Mouse (Mus musculus): ENCODE results near the gene Efcab14.

Efcab14 gene

DNA sequence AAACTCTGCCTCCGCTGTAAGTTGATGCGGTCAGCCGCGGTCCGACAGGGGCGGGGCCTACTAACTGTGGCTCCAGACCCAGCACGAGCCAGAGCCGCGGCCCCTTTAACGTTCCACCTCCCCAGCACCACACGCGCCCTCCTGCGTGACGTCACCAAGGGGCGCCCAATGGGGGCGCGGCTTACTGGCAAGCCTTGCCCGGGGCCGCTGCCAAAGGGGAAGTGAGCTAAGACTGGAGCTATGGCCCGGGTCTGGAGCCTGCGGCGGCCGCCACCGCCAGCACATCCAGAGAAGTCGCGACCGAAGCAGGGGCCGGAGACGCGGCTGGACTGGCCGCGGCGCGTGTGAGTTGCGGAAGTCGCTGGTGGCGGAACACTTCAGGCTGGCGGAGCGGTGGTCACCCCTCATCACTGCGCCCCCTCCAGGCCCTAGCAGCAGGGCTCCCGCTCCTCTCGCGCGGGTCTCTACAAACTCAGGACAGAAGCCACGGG is at the start of gene Efcab14:
Gene Efcab14, plus strand, starts transcription at position 194 of the 491 bp plus-strand sequence.
- peak; percentile 99 for DNase-seq (ENCODE audit: low read depth, low spot score)

DNA sequence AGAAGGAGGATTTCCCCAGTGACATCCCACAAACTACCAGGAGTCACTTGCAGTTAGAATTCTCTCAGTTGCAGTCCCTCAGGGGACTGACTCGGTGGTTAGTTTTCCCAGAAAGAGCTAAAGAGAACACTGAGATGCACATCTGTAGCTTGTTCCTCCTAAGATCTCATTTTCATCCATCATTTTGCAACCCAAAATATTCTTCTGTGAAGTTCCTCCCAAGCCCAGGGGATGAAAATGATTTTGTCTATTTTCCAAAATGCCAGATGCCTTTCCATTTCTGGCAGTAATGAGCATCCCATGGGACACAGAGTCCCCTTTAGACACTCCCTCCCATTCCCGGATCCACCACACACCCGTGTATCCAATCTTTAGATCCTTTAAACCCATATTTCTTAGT is 36.1 kb upstream of the Efcab14 start:
- no peak for DNase-seq (ENCODE audit: low read depth, low spot score)

DNA sequence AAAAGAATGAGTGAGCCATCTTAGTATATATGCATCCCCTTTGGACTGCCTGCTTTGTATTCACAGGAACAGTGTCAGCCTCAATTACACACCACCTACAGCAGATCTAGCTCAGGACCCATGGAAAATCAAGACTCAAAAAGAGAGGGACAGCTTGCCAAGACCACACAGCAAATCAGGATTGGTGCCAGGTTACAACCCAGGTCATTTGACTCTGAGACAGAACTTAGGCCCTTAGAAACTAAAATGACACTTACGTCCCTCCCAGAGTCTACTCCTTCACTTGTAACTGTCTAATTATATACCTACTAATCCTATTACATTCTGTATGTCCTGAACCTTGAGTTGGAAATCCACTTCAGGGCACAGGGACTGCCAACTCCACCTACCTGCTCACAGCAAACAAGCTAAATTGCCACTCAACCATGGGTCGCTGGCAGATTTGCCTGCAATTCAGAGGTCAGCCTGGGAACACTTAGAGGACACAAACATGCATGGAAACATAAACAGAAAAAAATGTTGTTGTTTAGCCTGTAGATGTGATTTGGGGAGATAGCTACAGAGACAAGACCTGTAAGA is 33.5 kb upstream of the Efcab14 start:
- DNase-seq (ENCODE audit: low read depth, low spot score), result no peak

DNA sequence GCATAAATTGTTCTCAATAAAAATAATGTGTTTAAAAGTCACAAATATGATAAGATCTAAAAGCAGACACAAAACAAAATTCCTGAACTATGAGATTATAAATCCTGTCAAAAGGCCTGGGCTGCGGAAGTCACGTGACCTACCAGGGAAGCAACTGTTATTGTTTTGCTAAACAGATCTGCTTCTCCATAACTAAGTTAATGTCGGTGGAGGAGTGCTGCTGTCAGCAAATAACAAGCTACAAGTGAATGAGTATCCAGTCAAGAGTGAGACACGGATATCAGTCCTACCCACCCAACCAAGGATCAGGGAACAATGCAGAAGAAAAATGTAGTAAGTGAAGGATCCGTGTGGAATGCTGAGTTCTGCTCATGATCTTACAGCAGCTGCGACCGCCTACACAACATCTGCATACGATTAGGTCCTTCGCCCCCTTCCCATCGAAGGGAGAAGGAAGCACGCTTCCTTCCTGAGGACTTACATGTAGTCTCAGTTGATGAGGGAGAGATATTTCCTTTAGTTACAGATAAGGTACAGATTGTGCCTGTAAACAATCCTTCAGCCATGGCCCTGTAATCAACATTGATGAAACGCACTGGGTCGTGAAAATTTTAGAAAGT is 28.5 kb upstream of the Efcab14 start:
- no peak for DNase-seq (ENCODE audit: low read depth, low spot score)

DNA sequence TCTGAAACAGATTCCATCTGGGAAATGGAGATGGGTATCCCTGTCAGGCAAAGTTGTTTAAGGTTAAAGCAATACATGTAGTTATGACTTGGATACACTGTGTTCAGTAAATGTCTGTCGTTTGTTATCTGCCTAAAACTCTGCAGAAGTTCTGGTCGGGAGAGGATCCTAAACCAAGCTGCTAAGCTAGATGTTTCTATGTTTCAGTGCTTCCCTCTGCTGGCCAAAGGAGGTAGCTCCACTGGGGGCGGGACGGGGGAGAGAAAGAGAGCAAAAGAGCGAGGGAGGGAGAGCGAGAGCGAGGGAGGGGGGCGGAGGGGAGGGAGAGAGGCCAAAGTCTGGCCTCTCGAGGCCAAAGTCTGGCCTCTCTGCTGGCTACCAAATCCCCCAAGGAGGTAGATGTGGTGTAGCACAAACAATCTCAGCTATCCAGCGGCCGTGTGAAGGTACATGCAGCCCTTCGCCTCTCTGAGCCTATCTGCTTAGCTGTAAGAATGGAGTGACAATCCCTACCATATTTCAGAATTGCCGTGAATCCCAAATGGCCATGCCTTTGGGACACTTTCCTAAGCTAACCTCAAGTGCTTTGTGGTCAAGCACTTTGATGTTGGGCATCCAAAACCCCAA is 27.6 kb upstream of the Efcab14 start:
- DNase-seq (ENCODE audit: low read depth, low spot score), result peak; percentile 61

DNA sequence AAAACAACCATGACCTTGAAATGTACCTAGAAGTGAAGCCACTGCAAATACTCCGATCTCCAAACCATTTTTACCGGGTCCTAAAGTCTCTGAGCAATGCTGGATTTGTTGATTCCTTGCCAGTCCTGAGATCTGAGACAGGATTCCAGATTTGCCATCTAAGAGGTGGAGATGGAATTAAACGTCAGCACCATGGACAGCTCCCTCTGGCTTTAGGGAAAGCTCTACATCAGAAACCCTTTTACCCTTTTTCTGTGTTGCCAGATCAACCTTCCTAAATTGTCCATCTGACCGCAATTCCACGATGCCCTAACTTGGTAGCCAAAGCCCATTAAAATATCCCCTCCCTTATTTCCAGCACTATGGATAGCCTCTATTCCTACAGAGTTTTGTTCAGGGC is 8.8 kb upstream of the Efcab14 start:
- peak; percentile 45 for DNase-seq (ENCODE audit: low read depth, low spot score)

DNA sequence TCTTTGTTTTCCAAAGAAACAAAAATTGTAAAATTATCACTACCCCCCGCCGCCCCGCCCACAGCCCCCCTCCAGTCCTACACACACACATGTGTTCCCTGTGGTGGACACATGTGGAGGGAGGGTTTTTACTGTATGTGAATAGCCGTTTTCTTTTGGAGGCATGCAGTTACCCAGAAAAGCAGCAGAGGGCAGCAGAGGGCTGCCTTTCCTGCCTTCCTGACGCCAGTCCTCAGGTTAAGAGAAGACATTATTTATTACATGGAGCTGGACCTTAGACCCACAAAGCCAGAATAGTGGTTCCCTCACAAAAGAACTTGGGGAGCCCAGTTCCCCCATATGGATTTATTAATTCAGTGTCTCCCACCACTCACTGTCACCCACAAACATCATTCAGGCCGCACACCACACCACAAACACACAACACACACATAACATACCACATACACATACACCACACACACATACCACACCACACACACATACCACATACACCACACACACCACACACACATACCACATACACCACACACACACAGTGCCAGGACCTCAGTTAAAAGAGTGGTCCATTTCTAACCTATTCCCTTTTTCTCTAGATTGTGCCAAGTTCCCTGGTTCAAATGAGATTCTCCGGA is 5.8 kb upstream of the Efcab14 start:
- DNase-seq (ENCODE audit: low read depth, low spot score), result peak; percentile 74

DNA sequence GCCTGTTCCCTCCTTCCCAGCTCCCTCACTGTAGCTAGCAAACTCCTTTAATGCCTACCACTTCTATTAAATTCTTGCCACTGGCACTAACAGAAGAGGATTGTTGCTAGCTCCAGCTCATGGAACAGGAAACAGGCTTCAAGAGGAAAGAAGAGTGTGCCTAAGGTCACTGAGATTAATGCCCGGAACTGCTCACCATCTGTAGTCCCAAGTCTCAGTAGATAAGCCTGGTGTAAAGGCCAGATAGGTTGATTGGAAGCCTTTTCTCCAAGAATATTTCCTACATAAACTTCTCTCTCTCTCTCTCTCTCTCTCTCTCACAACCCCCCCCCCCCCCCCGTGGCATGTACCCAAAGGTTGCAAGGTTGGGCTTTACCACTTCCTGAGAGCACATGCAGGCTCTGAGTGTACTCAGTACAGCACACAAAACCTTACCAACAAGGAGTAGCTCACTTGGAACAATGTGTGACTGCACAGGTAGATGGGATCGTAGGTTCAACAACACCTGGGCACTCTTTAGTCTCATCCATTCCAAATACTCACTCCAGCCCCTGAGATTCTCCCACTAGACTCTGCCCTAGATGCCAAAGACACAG is 5.2 kb upstream of the Efcab14 start:
- no peak for DNase-seq (ENCODE audit: low read depth, low spot score)

DNA sequence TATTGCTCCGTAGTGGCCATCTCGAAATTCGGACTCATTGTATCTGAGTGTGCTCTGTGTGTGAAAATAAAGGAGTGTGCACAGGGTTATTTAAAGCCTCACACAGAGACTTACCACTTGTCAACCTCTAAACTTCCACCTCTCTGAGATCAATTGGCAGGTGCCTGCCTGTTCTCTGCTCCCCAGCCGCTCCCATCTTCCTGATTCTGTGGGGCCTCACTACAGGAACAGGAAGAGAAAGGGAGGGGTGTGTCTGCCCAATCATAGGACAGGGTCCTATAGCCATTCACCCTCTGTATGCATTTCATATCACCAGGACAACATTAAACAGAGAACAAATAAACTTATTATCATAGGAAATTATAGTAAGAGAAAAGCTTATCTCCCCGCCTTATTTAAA is 3.8 kb upstream of the Efcab14 start:
- DNase-seq (ENCODE audit: low read depth, low spot score), result no peak

DNA sequence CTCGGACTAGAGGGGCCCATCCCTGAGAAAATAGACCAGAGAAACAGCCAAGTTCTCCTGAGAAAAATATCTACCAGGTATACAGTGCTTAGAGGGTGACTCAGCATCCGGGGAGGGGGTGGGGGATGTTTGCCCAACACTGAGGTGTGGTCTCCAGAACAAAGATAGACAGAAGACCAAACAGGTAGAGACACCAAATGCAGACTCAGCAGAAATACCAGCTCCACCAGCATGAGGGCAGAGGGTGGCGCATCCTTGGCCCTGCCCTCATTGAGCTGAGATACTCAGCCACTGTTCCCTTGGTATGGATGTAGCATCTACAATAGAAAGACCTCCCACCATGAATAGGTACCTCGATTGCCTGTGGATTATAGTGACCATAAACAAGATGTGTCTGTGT is 2.7 kb upstream of the Efcab14 start:
- DNase-seq (ENCODE audit: low read depth, low spot score), result no peak

DNA sequence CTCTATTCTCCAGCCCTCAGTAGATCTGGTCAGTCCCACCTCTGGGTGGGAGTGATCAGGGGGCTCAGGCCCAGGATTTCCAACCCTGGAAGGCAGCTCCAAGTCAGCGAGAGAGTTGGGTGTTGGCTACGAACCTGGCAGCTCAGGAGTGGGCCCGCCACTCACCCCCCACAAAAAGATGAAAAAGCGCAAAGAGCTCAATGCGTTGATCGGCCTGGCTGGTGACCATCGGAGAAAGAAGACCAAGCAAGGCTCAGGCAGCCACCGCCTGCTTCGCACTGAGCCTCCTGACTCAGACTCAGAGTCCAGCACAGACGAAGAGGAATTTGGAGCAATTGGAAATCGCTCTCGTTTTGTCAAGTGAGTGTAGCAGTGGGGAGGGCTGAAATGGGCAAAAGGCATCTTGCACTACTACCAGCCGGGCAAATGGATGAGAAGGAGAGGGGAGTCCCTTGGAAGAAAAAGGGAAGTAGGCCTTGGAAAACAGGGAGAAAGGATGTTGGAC is 989 bp downstream of the Efcab14 start:
- peak; percentile 43 for DNase-seq (ENCODE audit: low read depth, low spot score)

DNA sequence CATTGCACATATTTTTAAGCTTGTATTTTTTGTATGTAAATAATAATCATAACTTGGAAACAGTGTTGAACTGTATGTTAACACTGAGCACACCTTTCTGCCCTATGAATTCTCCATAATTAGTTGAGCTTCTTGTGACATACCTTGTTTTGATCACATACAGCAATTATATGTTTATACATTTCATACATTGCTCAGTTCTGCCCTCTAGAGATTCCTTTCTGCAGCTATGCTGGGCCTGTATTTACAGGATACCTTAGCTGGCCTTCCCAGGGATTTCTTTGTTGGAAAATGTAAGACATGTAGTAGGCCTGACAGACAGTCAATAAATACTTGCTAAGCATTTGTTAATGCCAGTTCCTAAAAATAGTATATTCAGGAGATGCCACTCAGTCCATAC is 5.1 kb downstream of the Efcab14 start:
- DNase-seq (ENCODE audit: low read depth, low spot score), result no peak

DNA sequence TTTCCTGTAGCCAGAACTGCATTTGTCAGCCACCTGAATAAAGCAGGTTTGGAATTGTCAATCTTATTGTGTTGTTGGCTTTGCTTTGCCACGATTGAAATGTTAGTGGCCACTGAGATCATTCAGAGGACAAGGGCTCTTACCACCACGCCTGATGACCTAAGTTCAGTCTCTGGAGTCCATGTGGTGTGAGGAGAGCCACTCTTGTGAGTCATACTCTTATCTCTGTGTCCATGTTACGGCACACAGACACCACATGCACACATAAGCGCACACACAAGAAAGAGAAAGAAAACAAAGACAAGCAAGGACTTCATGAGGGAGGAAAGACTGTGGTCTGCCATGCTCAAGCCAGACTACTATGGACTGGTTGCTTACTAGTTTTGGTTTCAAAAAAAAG is 5.6 kb downstream of the Efcab14 start:
- DNase-seq (ENCODE audit: low read depth, low spot score), result no peak

DNA sequence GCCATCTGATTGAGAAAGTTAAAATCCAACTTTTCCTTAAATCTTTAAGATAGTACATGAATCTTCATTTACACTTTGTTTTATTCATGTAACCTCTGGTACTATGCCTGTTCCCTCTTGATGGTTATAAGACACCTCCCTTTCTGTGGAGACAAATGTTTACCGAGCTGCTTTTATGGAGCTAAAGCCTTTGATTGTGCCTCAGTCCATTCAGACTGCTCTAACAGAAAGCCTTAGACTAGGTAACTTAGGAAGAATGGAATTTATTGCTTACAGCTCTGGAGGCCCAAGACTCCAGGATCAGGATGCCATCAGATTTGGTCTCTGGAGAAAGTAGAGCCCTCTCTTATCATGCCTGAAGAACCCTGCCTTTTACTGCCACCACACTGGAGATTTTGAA is 10.6 kb downstream of the Efcab14 start:
- DNase-seq (ENCODE audit: low read depth, low spot score), result no peak

DNA sequence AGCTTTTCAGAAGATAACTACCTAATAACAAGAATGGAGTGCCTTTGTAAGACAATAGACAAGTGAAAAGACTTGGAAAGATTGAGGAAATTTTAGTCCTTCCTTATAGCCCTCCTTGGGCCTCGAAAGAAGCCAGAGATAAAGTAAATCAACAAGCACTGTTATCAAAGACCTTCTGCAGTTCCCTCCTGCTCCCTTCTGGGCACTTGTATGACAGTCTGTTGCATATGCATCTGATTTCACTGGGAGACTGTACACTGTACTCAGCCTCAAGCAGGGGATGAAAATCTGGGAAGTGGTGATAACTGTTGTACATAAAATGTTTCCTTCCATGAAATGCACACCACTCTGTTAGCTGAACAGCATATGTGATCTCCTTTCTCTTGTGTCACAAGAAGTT is 11.8 kb downstream of the Efcab14 start:
- DNase-seq (ENCODE audit: low read depth, low spot score), result no peak

DNA sequence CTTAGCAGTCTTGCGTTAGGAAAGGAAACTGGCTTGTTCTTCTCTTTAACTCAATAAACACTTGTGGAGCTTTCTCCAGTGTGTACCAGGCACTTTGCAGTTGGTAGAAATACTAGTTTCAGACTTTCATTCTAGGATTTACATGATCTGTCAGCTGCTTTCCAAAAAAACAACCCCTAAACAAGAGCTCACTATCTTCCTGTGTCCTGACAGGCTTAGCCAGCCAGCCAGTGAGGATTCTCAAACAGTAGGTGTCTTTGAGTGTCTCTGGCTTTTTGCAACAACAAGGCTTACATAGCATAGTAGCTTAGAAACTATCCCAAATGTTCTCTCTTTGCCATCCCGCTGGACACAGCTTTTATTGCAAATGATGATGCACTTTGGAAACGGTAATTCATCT is 16.6 kb downstream of the Efcab14 start:
- no peak for DNase-seq (ENCODE audit: low read depth, low spot score)

DNA sequence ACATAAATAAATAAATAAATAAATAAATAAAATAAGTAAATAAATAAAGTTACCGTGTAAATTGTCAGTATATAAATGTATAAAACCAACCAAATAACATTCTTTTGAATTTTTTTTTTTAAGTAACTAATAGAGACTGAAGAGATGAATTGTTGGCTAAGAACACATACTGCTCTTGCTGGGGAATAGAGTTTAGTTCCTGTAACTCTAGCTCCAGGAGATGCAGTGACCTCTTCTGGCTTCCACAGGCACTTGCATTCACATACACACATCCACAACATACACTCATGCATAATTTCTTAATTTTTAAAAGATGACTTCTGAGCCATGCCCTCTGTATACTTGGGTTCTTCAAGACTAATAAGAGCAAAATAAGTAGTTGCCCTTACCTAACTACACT is 17.3 kb downstream of the Efcab14 start:
- DNase-seq (ENCODE audit: low read depth, low spot score), result peak; percentile 21

DNA sequence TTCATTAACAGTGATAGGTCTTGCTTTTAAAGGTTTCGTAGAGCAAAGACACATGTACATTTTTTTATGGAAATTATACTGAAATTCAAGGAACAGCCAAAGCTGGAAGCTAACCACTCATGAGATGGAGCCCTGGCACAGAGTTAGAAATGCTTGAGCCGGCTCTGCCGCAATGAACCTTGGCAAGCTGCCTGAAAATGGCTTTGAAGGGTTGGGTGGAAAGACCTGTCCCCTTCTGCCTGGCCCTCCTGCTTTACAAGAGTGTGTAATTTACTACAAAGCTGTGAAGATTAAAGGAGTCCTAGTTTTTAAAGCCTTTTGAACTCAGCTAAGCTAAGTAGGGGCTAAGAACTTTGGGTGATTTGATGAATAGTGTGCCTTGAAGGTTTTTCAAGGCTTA is 23.7 kb downstream of the Efcab14 start:
- DNase-seq (ENCODE audit: low read depth, low spot score), result no peak

DNA sequence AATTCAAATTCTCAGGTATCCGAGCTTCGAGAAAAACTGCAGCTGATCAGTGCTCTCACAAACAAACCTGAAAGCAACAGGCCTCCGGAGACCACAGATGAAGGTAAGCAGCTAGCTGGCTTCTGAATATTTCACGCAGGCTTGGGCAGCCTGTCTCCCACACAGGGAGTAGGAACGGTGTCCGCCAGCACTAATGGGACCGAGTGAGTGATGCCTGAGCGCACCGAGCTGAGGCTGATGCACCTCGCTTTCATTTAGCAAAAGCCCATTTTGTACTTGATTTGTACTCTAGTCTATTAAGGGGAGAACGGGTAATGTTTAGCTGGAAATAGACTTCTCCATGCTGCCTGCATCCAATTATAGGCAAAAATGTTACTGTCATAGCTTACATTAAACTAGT is 27.0 kb downstream of the Efcab14 start:
- DNase-seq (ENCODE audit: low read depth, low spot score), result no peak

DNA sequence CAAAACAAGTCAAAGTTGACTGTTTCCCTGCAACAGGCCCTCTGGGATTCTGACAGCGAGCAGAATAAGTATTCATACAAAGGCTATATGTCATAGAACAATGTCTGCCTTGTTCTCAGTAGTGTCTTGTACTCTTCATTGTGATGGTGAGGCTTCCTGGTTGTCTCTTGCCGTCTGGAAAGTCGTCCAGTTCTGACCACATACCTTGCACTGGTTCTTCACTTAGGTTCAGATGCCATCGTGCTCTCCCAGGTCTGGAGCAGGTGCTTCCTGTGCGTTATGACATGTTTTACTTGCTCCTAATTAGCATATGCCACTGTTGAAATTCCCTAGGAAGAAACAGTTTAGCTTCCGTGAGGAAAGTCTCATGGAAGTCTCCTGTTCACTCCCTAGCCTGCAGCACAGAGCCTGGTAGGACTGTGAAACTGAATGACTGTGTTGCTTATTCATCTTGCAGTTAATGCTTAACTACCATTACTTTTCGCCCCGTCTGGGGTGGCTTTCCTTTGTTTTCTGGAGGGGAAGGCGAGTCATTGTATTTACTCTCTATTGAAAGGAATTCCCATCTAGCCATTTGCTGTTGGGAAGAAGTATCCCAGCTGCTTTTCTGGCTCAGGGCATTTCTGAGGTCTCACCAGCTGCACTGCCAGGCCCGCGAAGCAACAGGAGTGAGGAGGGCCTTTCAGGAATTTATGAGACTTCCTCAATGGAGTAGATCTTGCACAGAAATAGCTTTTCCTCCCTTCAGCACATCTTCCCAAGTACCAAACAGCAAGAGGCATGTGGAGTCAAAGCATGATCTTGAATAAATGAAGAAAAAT is 30.3 kb downstream of the Efcab14 start:
- no peak for DNase-seq (ENCODE audit: low read depth, low spot score)

DNA sequence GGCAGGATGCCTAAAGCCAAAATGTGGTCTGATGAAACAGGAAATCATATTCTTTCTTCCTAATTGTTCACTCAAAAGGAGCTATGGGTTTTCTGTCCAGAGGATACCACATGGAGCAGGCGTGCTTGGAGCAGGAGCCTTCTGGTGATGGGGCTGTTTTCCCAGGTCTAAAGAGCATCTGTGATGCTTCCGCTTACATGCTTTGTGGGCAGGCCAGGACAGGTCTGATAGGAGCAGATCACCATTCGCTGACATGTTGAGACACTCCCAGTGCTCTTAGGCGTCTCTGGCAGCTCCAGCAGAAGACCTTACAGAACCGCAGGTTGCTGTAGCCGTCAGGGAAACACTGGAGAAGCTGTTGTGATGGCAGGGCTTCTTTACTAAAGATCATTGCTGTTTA is 37.5 kb downstream of the Efcab14 start:
- no peak for DNase-seq (ENCODE audit: low read depth, low spot score)

Measured in A20 (cell line).